Mouse (Mus musculus): Measurements from ENCODE around the gene B4galnt3.

Gene B4galnt3

GRCm38 (mm10) chr6:120159133-120159901 is 135.0 kb downstream of the B4galnt3 start:
- in situ Hi-C loops (cut with MboI; ENCODE audit: low sequenced_read_pairs) = no loop called here

- in situ Hi-C loops (cut with MboI; ENCODE audit: low sequenced_read_pairs) = no loop called here
These were observed 136.9 kb downstream of the B4galnt3 start for GRCm38 (mm10) chr6:120157479-120157878.

- in situ Hi-C loops (cut with MboI; ENCODE audit: low sequenced_read_pairs) = no loop called here
These were observed 138.8 kb downstream of the B4galnt3 start for GRCm38 (mm10) chr6:120155510-120155909.

- in situ Hi-C loops (cut with MboI; ENCODE audit: low sequenced_read_pairs) = no loop called here
These were observed 139.6 kb downstream of the B4galnt3 start for GRCm38 (mm10) chr6:120154526-120155309.
